Mouse (Mus musculus): ENCODE data around the gene Tbp.
A peak's percentile ranks its signal among the peaks of the same experiment; 100 is the strongest.

Tbp gene

DNA sequence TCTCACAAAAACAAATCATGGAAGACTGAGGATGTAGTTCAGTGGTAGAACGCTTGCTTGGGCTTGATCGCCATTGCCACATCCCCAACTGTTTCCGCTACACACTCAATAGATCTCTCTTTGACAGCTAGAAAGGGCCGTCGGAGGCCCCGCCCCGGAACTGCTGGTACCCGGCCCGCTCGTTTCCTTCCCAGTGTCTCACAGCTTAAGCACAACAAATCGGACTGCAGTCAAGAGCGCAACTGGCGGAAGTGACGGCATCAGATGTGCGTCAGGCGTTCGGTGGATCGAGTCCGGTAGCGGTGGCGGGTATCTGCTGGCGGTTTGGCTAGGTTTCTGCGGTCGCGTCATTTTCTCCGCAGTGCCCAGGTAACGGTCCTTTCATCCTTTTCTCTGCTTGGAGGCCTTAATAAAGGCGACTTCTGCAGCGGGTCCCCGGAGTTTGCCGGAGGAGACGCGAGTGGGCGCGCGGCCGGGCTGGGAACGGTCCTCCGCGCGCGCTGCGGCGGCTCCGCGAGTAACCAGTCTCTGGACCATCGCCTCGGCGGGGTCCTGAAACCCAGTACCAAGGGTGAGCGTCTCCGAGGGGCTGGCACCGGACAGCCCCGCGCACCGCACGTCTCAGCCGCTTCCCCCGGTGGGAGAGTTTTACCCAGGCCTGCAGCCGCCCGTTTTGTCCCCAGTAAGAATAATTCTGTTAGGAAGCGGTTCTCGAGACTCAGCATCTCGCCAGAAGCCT is at the start of gene Tbp, which contains the start of gene Psmb1:
Gene Tbp (plus strand): TSS at position 233 of the 739 bp plus-strand sequence.
Gene Psmb1 (minus strand): TSS at position 96 of the 739 bp plus-strand sequence.
- DNase-seq (ENCODE audit: low read depth), result peak; percentile 96

- DNase-seq (ENCODE audit: low read depth), result no peak
Measured at GRCm38 (mm10) chr17:15455203-15455602, 44.5 kb upstream of the Tbp start.

GRCm38 (mm10) chr17:15456595-15456994 is 43.1 kb upstream of the Tbp start:
- DNase-seq (ENCODE audit: low read depth), result no peak

DNA sequence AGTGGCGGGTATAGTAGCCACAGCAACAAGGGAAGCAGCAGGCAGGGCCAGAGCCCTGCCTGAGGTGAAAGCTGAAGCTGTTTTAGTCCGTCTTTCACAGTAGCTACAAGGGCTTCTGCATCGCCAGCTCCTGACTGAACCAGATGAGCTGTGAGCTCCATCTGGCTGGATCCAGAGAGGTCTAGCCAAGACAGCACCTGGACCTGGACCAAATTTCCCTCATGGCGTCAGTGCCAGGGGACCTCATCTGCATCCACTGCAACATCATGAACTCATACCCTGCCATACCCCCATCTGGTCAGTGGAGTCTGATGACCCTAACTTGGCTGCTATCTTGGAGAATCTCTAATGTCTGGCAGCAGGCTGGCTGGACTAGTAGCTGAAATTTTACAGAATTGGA is 39.9 kb upstream of the Tbp start:
- DNase-seq (ENCODE audit: low read depth), result no peak

DNA sequence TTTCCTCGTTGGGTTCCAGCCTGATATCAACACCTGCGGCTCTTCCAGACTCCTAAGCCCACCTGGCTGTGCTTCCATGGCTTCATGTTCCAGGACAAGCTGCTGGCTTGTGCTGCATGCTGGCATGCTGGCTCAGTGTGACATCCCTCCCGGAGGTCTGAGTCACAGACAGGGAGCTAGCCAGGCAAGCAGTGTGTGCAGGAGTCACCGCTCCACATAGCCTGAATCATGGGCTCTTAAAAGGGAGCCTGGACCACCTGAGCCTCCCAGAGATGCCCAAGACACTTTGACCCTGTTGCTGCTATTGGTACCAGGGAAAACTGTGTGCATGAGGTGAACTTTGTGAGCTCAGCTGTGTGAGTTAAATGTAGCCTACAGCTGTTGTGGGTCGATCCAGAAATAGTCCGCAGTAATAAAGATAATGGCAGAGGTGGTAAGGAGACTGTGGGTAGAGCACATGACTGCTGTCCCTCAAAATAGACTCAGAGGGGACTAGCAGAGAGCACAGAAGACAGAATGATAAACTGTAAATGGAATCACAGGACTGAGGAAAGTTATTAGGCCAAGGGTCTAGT is 37.7 kb upstream of the Tbp start:
- no peak for DNase-seq (ENCODE audit: low read depth)

- DNase-seq (ENCODE audit: low read depth), result peak; percentile 68
Measured at GRCm38 (mm10) chr17:15467669-15468068, 32.0 kb upstream of the Tbp start.

GRCm38 (mm10) chr17:15472671-15473070 is 27.0 kb upstream of the Tbp start:
- no peak for DNase-seq (ENCODE audit: low read depth)

- no peak for DNase-seq (ENCODE audit: low read depth)
Measured at GRCm38 (mm10) chr17:15490542-15490941, 9.1 kb upstream of the Tbp start.

- peak; percentile 86 for DNase-seq (ENCODE audit: low read depth)
Measured at GRCm38 (mm10) chr17:15497882-15498752, 1.6 kb upstream of the Tbp start.

GRCm38 (mm10) chr17:15498753-15499113 is 955 bp upstream of the Tbp start:
- no peak for DNase-seq (ENCODE audit: low read depth)

GRCm38 (mm10) chr17:15510694-15511093 is 11.0 kb downstream of the Tbp start:
- DNase-seq (ENCODE audit: low read depth), result no peak

DNA sequence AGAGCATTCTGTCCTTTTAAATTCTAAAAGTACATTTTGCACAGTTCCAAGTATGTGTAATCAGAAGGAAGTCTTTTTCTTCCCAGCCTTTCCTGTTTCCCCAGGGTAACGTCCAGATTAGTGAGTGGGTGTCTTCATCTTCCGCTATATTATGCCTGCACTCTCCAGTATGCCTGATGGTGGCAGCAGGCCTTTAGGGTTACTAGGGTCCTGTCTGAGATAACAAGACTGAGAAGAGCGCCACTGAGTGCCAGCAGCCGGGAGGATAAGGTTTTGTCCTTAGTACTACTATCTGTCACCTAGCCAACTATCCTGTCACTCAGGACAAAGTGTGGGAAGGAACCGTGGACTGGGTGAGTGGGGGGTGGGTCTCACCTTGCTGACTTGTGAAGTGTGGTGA is 18.1 kb downstream of the Tbp start:
- no peak for DNase-seq (ENCODE audit: low read depth)

- DNase-seq (ENCODE audit: low read depth), result no peak
Measured at GRCm38 (mm10) chr17:15518186-15518585, 18.5 kb downstream of the Tbp start.

DNA sequence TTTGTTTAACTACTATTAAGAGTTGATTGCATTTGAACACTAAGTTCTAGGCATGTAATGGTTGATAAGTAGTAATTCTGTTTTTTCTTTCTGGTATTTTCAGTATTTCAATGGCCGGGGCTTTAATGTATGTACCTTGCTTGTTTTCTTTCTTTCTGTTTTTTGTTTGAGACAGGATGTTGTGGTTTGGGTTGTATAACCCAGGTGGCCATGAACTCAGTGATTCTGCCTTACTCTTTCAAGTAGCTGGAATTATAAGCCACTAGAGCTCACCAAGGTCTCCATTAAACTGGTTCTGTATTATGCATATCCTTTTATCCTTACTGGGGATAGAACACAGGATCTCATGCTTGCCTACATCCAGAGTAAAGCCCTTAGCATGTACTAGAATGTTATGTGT is 19.1 kb downstream of the Tbp start:
- DNase-seq (ENCODE audit: low read depth), result no peak

DNA sequence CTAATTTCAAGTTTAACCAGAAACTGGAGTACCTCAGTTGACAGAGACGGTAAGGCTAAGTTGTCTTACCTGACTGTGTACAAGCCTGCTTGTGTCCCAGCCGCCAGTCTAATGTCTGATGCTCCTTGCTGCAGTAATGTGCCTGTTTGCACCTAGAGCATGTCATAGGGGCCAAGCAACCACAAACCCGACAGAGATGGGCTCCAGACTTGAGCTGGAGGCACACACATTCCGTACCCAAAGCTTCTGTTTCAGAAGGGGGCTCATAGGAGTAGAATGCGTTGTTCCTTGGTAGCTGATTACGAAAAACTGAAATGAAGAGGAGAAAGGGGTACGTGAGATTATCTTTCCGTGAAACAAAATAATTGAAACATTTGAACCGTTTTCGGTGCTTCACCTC is 26.6 kb downstream of the Tbp start:
- no peak for DNase-seq (ENCODE audit: low read depth)

DNA sequence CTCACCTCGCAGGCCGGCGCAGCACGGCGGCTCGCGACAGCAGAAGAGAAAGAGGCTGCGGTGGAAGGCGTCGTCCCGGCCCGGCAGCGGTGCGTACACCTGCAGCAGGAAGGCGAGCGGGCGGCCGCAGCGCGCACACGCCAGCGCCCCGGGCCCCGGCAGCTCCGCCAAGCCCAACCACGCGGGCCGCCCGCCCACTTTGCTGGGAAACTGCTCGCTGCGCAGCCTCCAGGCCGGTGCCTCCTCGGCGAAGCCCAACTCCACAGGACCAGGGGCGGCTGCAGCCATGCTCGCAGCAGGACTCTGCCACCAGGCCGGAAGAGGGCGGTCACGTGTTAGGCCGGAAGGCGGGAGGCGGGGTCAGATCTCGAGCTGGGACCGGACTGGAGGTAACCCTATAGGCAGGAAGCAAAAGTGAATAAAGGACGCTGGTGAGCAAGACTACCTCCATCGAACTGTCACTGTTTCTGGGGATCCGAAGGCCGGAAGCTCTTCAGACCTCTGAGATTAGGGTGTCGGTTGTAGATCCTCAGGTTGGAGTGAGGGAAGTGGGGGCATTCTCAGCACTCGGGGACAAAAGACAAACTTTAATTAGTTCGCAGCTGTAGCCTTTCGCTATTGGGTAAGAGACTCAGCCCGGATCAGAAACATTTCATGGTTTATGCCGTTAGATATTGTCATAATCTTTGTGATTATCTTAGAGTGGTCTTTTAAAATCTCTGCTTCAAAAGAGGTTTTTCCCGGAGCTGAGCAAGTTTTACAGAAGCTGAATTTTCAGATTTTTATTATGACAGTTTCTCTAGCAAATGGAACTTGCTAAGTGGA is 27.5 kb downstream of the Tbp start, which contains the start of gene Pdcd2:
Gene Pdcd2 (minus strand): TSS at position 316 of the 825 bp plus-strand sequence.
- DNase-seq (ENCODE audit: low read depth), result peak; percentile 92

DNA sequence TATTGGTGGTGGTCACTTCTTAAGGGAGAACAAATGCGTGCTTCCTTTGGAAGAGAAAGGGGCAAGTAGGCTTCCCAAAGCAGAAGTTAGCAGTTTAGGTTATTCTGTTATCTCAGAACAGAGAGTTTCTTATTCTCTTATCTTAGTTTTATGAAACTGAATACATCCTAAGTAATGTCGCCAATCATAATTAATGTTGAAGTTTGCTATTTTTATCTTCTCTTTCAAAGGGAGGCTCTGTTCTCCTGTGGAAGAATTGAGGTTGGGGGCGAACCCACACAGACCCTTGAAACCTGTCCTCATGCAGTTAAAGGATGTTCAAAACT is 28.1 kb downstream of the Tbp start:
- DNase-seq (ENCODE audit: low read depth), result no peak

DNA sequence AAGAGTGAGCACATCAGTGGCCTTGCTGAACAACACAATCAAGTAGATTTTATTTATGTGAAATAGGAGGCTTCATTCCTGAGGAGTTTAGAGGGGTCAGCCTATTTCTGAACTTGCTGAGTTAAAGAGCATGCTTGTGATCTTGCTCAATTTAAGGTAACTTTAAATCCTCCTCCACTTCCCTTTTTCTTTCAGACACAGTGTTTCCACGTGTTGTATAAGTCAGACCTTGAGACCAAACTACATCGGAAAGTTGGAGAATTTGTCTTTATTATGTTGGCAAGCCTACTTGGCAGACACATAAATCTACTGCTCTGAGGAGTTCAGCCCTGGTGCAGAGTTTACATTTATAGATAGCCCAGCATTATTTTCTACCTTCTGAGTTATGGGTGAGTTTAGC is 29.2 kb downstream of the Tbp start:
- DNase-seq (ENCODE audit: low read depth), result no peak

DNA sequence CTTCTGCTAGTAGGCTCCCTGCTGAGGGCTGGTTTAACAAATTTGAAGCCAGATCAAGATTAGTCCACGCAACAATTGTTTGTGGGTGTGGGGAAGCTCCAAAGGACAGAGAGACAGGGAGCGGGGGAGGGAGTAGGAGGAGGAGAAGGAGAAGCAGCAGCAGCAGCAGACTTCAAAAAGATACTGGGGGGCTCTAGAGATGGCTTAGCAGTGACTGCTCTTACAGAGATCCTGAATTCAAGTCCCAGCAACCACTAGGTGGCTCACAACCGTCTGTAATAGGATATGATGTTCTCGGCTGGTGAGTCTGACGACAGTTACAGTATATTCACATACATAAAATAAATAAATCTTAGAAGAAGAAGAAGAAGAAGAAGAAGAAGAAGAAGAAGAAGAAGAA is 30.5 kb downstream of the Tbp start:
- no peak for DNase-seq (ENCODE audit: low read depth)

- no peak for DNase-seq (ENCODE audit: low read depth)
Measured at GRCm38 (mm10) chr17:15535162-15535800, 35.6 kb downstream of the Tbp start.

DNA sequence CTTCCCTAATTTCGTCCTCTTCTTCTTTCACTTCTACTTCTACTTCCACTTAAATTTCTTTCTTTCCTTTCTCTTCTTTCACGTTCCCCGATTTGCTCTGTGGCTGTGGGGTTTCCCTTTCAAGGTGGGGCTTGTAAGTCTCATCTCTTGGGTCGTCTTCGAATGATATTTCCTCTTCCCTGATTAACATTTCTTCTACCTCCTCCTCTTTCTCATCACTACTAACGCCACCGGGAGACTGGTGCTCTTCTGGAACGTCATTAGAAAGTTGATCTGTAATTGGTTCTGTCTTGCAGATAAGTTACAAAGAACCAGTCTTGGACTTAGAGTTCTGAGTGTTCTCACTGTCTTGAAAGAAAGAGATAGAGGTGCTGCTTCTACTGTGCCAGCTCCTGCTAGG is 36.3 kb downstream of the Tbp start:
- no peak for DNase-seq (ENCODE audit: low read depth)

GRCm38 (mm10) chr17:15536457-15536904 is 36.8 kb downstream of the Tbp start:
- no peak for DNase-seq (ENCODE audit: low read depth)
